Comparison of ENCODE assay signal across 8 mouse cellular contexts in the genomic region with DNA sequence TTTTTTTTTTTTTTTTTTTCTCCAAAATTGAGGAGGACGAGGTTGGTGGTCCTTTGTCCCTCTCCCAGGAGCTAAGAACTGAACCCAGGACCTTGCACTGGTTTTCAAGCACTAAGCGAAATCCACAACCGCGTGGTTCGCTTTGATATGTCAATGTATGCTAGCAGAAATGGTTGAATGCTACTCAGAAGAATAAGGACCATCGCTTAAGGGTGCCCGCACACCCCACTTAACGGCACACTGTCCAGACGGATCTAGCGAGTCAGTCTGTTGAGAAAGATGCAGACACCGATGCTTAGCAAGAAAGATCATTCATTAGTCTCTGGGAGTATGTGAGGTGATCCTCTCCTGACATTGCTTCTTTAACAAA. TPM values are rescaled to one million over a fixed set of nuclear protein-coding genes. Genes with fewer than 3 reads are reported as not detected.
DNase-seq lines count a peak whose midpoint lies in the region; ATAC-seq and TF ChIP-seq lines count a peak whose summit lies in the region.

No protein-coding gene starts in this region.

- no peaks in the 10 kb centered on the region for H3K9me3 ChIP-seq in kidney, postnatal 0 days (replicated peaks; ENCODE audit: low read length)
- no peaks in the 10 kb centered on the region for H3K9me3 ChIP-seq in hindbrain, embryonic 15.5 days
- no peaks in the 10 kb centered on the region for H3K9me3 ChIP-seq in midbrain, embryonic 13.5 days

- H3K4me3 ChIP-seq in kidney, postnatal 0 days (replicated peaks; ENCODE audit: low read depth, low read length): peak overlapping the region; percentile 81
- peak overlapping the region; percentile 94 for H3K4me3 ChIP-seq in hindbrain, embryonic 15.5 days
- peak overlapping the region; percentile 99 for H3K4me3 ChIP-seq in midbrain, embryonic 13.5 days (replicated peaks)

- WGBS in kidney, postnatal 0 days: 31% methylated on average over 11 of the region's 11 CpGs
- 32% methylated on average over 11 of the region's 11 CpGs for WGBS in hindbrain, embryonic 15.5 days
- WGBS in midbrain, embryonic 13.5 days: 27% methylated on average over 11 of the region's 11 CpGs

- H3K4me1 ChIP-seq in kidney, postnatal 0 days (replicated peaks; ENCODE audit: insufficient read depth, low read length): no peaks in the 10 kb centered on the region
- H3K4me1 ChIP-seq in hindbrain, embryonic 15.5 days (replicated peaks): peaks cover 19% of the 10 kb centered on the region
- peaks cover 15% of the 10 kb centered on the region for H3K4me1 ChIP-seq in midbrain, embryonic 13.5 days (replicated peaks)

- peak overlapping the region; percentile 59 for H3K4me2 ChIP-seq in kidney, postnatal 0 days (ENCODE audit: low read length)
- H3K4me2 ChIP-seq in hindbrain, embryonic 15.5 days: peak overlapping the region; percentile 56
- H3K4me2 ChIP-seq in midbrain, embryonic 13.5 days (replicated peaks): peak overlapping the region; percentile 57

- no peak for DNase-seq in kidney, postnatal 0 days (ENCODE audit: low spot score)
- no peak for DNase-seq in kidney, adult 11 months
- no peak for DNase-seq in MN1 (ENCODE audit: low spot score)
- DNase-seq in retina, embryonic 14.5 days (ENCODE audit: low spot score): no peak
- no peak for DNase-seq in retina, postnatal 1 day

- no peak overlapping the region for H3K27ac ChIP-seq in kidney, postnatal 0 days
- H3K27ac ChIP-seq in hindbrain, embryonic 15.5 days (replicated peaks): peak overlapping the region; percentile 76
- H3K27ac ChIP-seq in midbrain, embryonic 13.5 days: peak overlapping the region; percentile 78

- H3K9ac ChIP-seq in kidney, postnatal 0 days (ENCODE audit: low read depth, low read length): 0 out of 2 replicates have a peak overlapping the region, but pooled peaks have one; percentile 25
- H3K9ac ChIP-seq in hindbrain, embryonic 15.5 days: peak overlapping the region; percentile 40
- H3K9ac ChIP-seq in midbrain, embryonic 13.5 days (replicated peaks): peak overlapping the region; percentile 64

- H3K36me3 ChIP-seq in kidney, postnatal 0 days (ENCODE audit: insufficient read depth, low read length): no peaks in the 10 kb centered on the region
- H3K36me3 ChIP-seq in hindbrain, embryonic 15.5 days: peaks cover 18% of the 10 kb centered on the region
- H3K36me3 ChIP-seq in midbrain, embryonic 13.5 days: peaks cover 18% of the 10 kb centered on the region

- no peak for TF ChIP-seq CTCF in kidney, postnatal 0 days (IDR thresholded peaks at IDR 0.05; ENCODE audit: low read depth)

- H3K27me3 ChIP-seq in kidney, postnatal 0 days (ENCODE audit: insufficient read depth, low read length): no peaks in the 10 kb centered on the region
- no peaks in the 10 kb centered on the region for H3K27me3 ChIP-seq in hindbrain, embryonic 15.5 days
- no peaks in the 10 kb centered on the region for H3K27me3 ChIP-seq in midbrain, embryonic 13.5 days

- ATAC-seq in kidney, postnatal 0 days (replicated peaks; ENCODE audit: low FRiP score, low read depth): peak; percentile 18; the same call in 1 of the 2 replicates
- ATAC-seq in common myeloid progenitor, adult 5-6 weeks (replicated peaks; ENCODE audit: low read depth, poor library complexity, severe bottlenecking): peak; percentile 5; the same call in 1 of the 2 replicates
- peak; percentile 52; the same call in 1 of the 2 replicates for ATAC-seq in hindbrain, embryonic 15.5 days (ENCODE audit: low FRiP score, low read depth)
- ATAC-seq in midbrain, embryonic 13.5 days: peak; percentile 74

RNA-seq across cellular contexts. Expression of a gene that starts 0.4 kb away (rescaled TPM):
- 3.6 and 4.0 TPM in 2 replicates for polyA plus RNA-seq in kidney, postnatal 0 days (2015; fragmentation: Nextera tagmentation; extraction: Ambion mirVana)
- 11.9 and 22.1 TPM in 2 replicates for total RNA-seq in common myeloid progenitor, adult 5-6 weeks (2017)
- 6.7 and 7.2 TPM in 2 replicates for polyA plus RNA-seq in hindbrain, embryonic 15.5 days (2015; fragmentation: Nextera tagmentation; extraction: Ambion mirVana)
- 8.7 and 10.2 TPM in 2 replicates for polyA plus RNA-seq in midbrain, embryonic 13.5 days (2015; fragmentation: Nextera tagmentation; extraction: Ambion mirVana)

RNA-seq across cellular contexts. Expression of a gene that starts 22.5 kb away (rescaled TPM):
- polyA plus RNA-seq in kidney, postnatal 0 days (2015; fragmentation: Nextera tagmentation; extraction: Ambion mirVana): 17.2 and 17.3 TPM in 2 replicates
- total RNA-seq in common myeloid progenitor, adult 5-6 weeks (2017): 1.0 and 1.6 TPM in 2 replicates
- 0.72 and 0.75 TPM in 2 replicates for polyA plus RNA-seq in hindbrain, embryonic 15.5 days (2015; fragmentation: Nextera tagmentation; extraction: Ambion mirVana)
- 0.62 and 0.74 TPM in 2 replicates for polyA plus RNA-seq in midbrain, embryonic 13.5 days (2015; fragmentation: Nextera tagmentation; extraction: Ambion mirVana)

RNA-seq across cellular contexts. Expression of a gene that starts 37.4 kb away (rescaled TPM):
- 10.7 and 12.5 TPM in 2 replicates for polyA plus RNA-seq in kidney, postnatal 0 days (2015; fragmentation: Nextera tagmentation; extraction: Ambion mirVana)
- total RNA-seq in common myeloid progenitor, adult 5-6 weeks (2017): 12.7 and 13.0 TPM in 2 replicates
- polyA plus RNA-seq in hindbrain, embryonic 15.5 days (2015; fragmentation: Nextera tagmentation; extraction: Ambion mirVana): 11.1 and 11.8 TPM in 2 replicates
- polyA plus RNA-seq in midbrain, embryonic 13.5 days (2015; fragmentation: Nextera tagmentation; extraction: Ambion mirVana): 14.2 and 15.4 TPM in 2 replicates

Comparison
In these comparisons a context has a peak if more than half of its experiments do, and no peak if none do; other contexts are left out.
1. ATAC-seq: peak in every context shown above with its lines; median percentile 74 in midbrain, embryonic 13.5 days; 52 in hindbrain, embryonic 15.5 days; 18 in kidney, postnatal 0 days; 5 in common myeloid progenitor, adult 5-6 weeks.
2. RNA of a gene that starts 22.5 kb away (polyA plus RNA-seq): 17.2 to 17.3 TPM in kidney, postnatal 0 days; 0.72 to 0.75 TPM in hindbrain, embryonic 15.5 days and 0.62 to 0.74 TPM in midbrain, embryonic 13.5 days; every median in the first group is over 10 times any median in the second.
3. Peak in every context shown above with its lines, with median percentiles within 50 percentile points of each other: H3K4me2 ChIP-seq, H3K4me3 ChIP-seq and H3K9ac ChIP-seq.